Mouse (Mus musculus) heart, postnatal 0 days (tissue): ENCODE data around the gene Ring1. TPM values are rescaled to one million over a fixed set of nuclear protein-coding genes. Genes with fewer than 3 reads are reported as not detected.
"Not testable (repeated sequence)": the region's sequence is repeated elsewhere in the genome, so short reads cannot be mapped to it uniquely, and the experiment has no call there.

ENCODE experiments used
- ATAC-seq: fragments of 200-750 bp; cut with Nextera tagmentation; 2 replicates; pipeline ENCODE4 v1.8.0; 2017; ENCODE audit warnings: low read depth, moderate number of reproducible peaks, moderate library complexity; ENCODE audit not compliant: insufficient read depth
- DNase-seq: peaks from one replicate; pipeline ENCODE4 v3.0.0-alpha.2; 2016; ENCODE audit warnings: low spot score
- H3K27ac ChIP-seq: fragments of 300-500 bp; sonication (generic); 2 replicates; pipeline ENCODE4 v1.5.1; 2014; ENCODE audit warnings: low read depth, mild to moderate bottlenecking
- H3K27me3 ChIP-seq: fragments of 300-500 bp; sonication (generic); 2 replicates; pipeline ENCODE4 v1.6.1; 2014; ENCODE audit warnings: low read length, mixed read lengths; ENCODE audit not compliant: control insufficient read depth, insufficient read depth
- H3K36me3 ChIP-seq: fragments of 300-500 bp; sonication (generic); replicated peaks from 2 replicates; pipeline ENCODE4 v1.6.1; 2014; ENCODE audit warnings: low read length, mixed read lengths; ENCODE audit not compliant: control insufficient read depth, insufficient read depth
- H3K4me1 ChIP-seq: fragments of 300-500 bp; sonication (generic); 2 replicates; pipeline ENCODE4 v1.6.1; 2014; ENCODE audit warnings: antibody characterized with exemption; ENCODE audit not compliant: control insufficient read depth, insufficient read depth
- H3K4me2 ChIP-seq: fragments of 300-500 bp; sonication (generic); 2 replicates; pipeline ENCODE4 v1.6.1; 2014; ENCODE audit warnings: low read depth, mild to moderate bottlenecking, low read length, moderate library complexity
- H3K4me3 ChIP-seq: fragments of 300-500 bp; sonication (generic); 2 replicates; pipeline ENCODE4 v1.5.1; 2014; ENCODE audit warnings: low read depth, low read length
- H3K9ac ChIP-seq: fragments of 300-500 bp; sonication (generic); replicated peaks from 2 replicates; pipeline ENCODE4 v1.6.1; 2014; ENCODE audit warnings: low read depth, low read length, mixed read lengths
- H3K9me3 ChIP-seq: fragments of 300-500 bp; sonication (generic); replicated peaks from 2 replicates; pipeline ENCODE4 v1.6.1; 2016; ENCODE audit warnings: low read length; ENCODE audit not compliant: control insufficient read depth
- CTCF ChIP-seq: IDR thresholded peaks from 2 replicates; pipeline ENCODE4 v1.5.1; 2016; ENCODE audit warnings: antibody characterized with exemption, control low read depth, low read depth
- EP300 ChIP-seq: IDR thresholded peaks from 2 replicates; pipeline ENCODE4 v1.6.1; 2016; ENCODE audit warnings: antibody characterized with exemption, low read depth
- WGBS: fragments of 180-500 bp; shearing (Covaris S2); extraction: QIAGEN DNeasy Blood & Tissue Kit; methylation state at CpG from one replicate; pipeline ENCODE4 v1.1.7; 2014; 5-methylcytosine and 5-hydroxymethylcytosine counted together
- polyA plus RNA-seq: library from polyadenylated mRNA; unstranded; fragments of >200 nt; fragmentation: Nextera tagmentation; extraction: Ambion mirVana; gene quantifications from 2 replicates; pipeline ENCODE4 v1.2.1, GENCODE M21; 2015
- total RNA-seq: library from RNA; depleted of rRNA; stranded (reverse); fragments of >200 nt; gene quantifications from 2 replicates; pipeline ENCODE4 v1.2.3, GENCODE M21; 2014; ENCODE audit warnings: low replicate concordance

The Ring1 gene
- total and polyA plus RNA-seq, 2 experiments from 2014 or later: 10.3 to 22.5 TPM

GRCm38 (mm10) chr17:34006570-34006969, 17.9 kb downstream of the Ring1 start:
- Histone ChIP-seq H3K27ac (no peak overlapping the region), H3K4me1 (no peaks in the 10 kb centered on the region), H3K4me3 (no peak overlapping the region), H3K4me2 (no peak overlapping the region), H3K27me3 (no peaks in the 10 kb centered on the region), H3K9ac (no peak overlapping the region), H3K36me3 (no peaks in the 10 kb centered on the region), H3K9me3 (0 out of 2 replicates have a peak, but pooled peaks cover 4% of the 10 kb centered on the region)
- WGBS: 36% methylated on average over 2 of the region's 2 CpGs
- no peak for ATAC-seq
- no peak for TF ChIP-seq CTCF
- TF ChIP-seq EP300: no peak
- DNase-seq: no peak

- no peak overlapping the region for H3K4me2 ChIP-seq
- ATAC-seq (no peak), DNase-seq (no peak)
- no peak overlapping the region for H3K27ac ChIP-seq
- H3K4me1 ChIP-seq: peaks cover 4% of the 10 kb centered on the region; the same call in 1 of the 2 replicates
- H3K9ac ChIP-seq: no peak overlapping the region
- 5% methylated on average over 5 of the region's 5 CpGs for WGBS
- H3K36me3 ChIP-seq: no peaks in the 10 kb centered on the region
- no peaks in the 10 kb centered on the region for H3K27me3 ChIP-seq
- H3K9me3 ChIP-seq: 0 out of 2 replicates have a peak, but pooled peaks cover 4% of the 10 kb centered on the region
- no peak for TF ChIP-seq EP300
- TF ChIP-seq CTCF: peak; percentile 71
- no peak overlapping the region for H3K4me3 ChIP-seq
Measured at GRCm38 (mm10) chr17:34003426-34003825, 21.1 kb downstream of the Ring1 start.

GRCm38 (mm10) chr17:34000796-34001195, 23.7 kb downstream of the Ring1 start:
- H3K4me3 ChIP-seq: peak overlapping the region; percentile 59; the same call in 1 of the 2 replicates
- H3K27ac ChIP-seq, H3K4me1 ChIP-seq, H3K27me3 ChIP-seq, H3K9me3 ChIP-seq, H3K36me3 ChIP-seq, DNase-seq, H3K9ac ChIP-seq, ATAC-seq: not testable (repeated sequence)
- 42% methylated on average over 2 of the region's 2 CpGs for WGBS
- H3K4me2 ChIP-seq: peak overlapping the region; percentile 99; the same call in 1 of the 2 replicates

GRCm38 (mm10) chr17:34000150-34000537, 24.3 kb downstream of the Ring1 start, which contains the start of gene H2-K1:
TSS of gene H2-K1 (minus strand) at chr17:34000347.
- TF ChIP-seq CTCF (no peak), EP300 (no peak)
- DNase-seq (peak; percentile 80), ATAC-seq (peak; percentile 93)
- no peaks in the 10 kb centered on the region for H3K36me3 ChIP-seq
- peaks cover 4% of the 10 kb centered on the region; the same call in 1 of the 2 replicates for H3K4me1 ChIP-seq
- peak within 1 kb of the TSS; percentile 99 for H3K4me2 ChIP-seq
- under 1% methylated on average over 28 of the region's 30 CpGs for WGBS
- peak within 1 kb of the TSS; percentile 59 for H3K4me3 ChIP-seq
- no peaks in the 10 kb centered on the region for H3K27me3 ChIP-seq
- H3K27ac ChIP-seq: no peak within 1 kb of the TSS
- peak within 1 kb of the TSS; percentile 59 for H3K9ac ChIP-seq
- no peaks in the 10 kb centered on the region for H3K9me3 ChIP-seq

- DNase-seq: no peak
- no peaks in the 10 kb centered on the region for H3K9me3 ChIP-seq
- H3K4me3 ChIP-seq: peak overlapping the region; percentile 59
- ATAC-seq: peak; percentile 67
- no peaks in the 10 kb centered on the region for H3K27me3 ChIP-seq
- H3K4me1 ChIP-seq: peaks cover 4% of the 10 kb centered on the region; the same call in 1 of the 2 replicates
- H3K36me3 ChIP-seq: no peaks in the 10 kb centered on the region
- no peak overlapping the region for H3K27ac ChIP-seq
- H3K4me2 ChIP-seq: peak overlapping the region; percentile 99
- peak overlapping the region; percentile 59 for H3K9ac ChIP-seq
- TF ChIP-seq CTCF (no peak), EP300 (no peak)
- WGBS: 2% methylated on average over 79 of the region's 87 CpGs
Measured at GRCm38 (mm10) chr17:33999341-34000149, 24.9 kb downstream of the Ring1 start.

- H3K36me3 ChIP-seq, H3K27me3 ChIP-seq, H3K9ac ChIP-seq, H3K4me3 ChIP-seq, DNase-seq, H3K4me1 ChIP-seq, ATAC-seq, H3K9me3 ChIP-seq, H3K4me2 ChIP-seq, H3K27ac ChIP-seq: not testable (repeated sequence)
- 47% methylated on average over 5 of the region's 5 CpGs for WGBS
Measured at GRCm38 (mm10) chr17:33998697-33999096, 25.8 kb downstream of the Ring1 start.

- H3K27ac ChIP-seq, H3K4me2 ChIP-seq, DNase-seq, H3K27me3 ChIP-seq, H3K36me3 ChIP-seq, H3K9me3 ChIP-seq, H3K4me3 ChIP-seq, H3K4me1 ChIP-seq, ATAC-seq, H3K9ac ChIP-seq: not testable (repeated sequence)
- WGBS: 89% methylated on average over 2 of the region's 2 CpGs
Measured at GRCm38 (mm10) chr17:33997025-33997424, 27.5 kb downstream of the Ring1 start.
